Mouse (Mus musculus) cerebellum, adult (tissue): Measurements from ENCODE around the gene Zkscan4.
"Not testable (repeated sequence)": the region's sequence is repeated elsewhere in the genome, so short reads cannot be mapped to it uniquely, and the experiment has no call there.

Source experiments
- ATAC-seq: cut with Nextera tagmentation; 2 replicates; pipeline ENCODE4 v1.9.2; 2017; ENCODE audit warnings: mild to moderate bottlenecking, moderate library complexity, mixed read lengths; ENCODE audit not compliant: insufficient number of reproducible peaks, low FRiP score, low TSS enrichment

Gene Zkscan4

GRCm38 (mm10) chr13:21478759-21479670, at the start of gene Zkscan4, which contains the start of gene Gm10065:
Gene Zkscan4, plus strand, starts transcription at chr13:21478907.
Gene Gm10065, minus strand, starts transcription at chr13:21479441.
- peak; percentile 94 for ATAC-seq

GRCm38 (mm10) chr13:21435476-21435875, 43.2 kb upstream of the Zkscan4 start:
- no peak for ATAC-seq

- peak; percentile 97 for ATAC-seq
These were observed 38.1 kb upstream of the Zkscan4 start, which contains the start of gene Pgbd1 for GRCm38 (mm10) chr13:21440503-21441206. Gene Pgbd1, minus strand, starts transcription at chr13:21441058.

GRCm38 (mm10) chr13:21441207-21441572, 37.5 kb upstream of the Zkscan4 start:
- peak; percentile 18; the same call in 1 of the 2 replicates for ATAC-seq

GRCm38 (mm10) chr13:21446796-21447195, 31.9 kb upstream of the Zkscan4 start:
- ATAC-seq: no peak

- no peak for ATAC-seq
These were observed 30.7 kb upstream of the Zkscan4 start for GRCm38 (mm10) chr13:21447856-21448614.

- ATAC-seq: no peak
These were observed 25.7 kb upstream of the Zkscan4 start for GRCm38 (mm10) chr13:21453042-21453441.

- peak; percentile 97 for ATAC-seq
These were observed 25.3 kb upstream of the Zkscan4 start, which contains the start of gene Zscan26 for GRCm38 (mm10) chr13:21453449-21453848. Gene Zscan26, minus strand, starts transcription at chr13:21453730.

GRCm38 (mm10) chr13:21454133-21454532, 24.6 kb upstream of the Zkscan4 start:
- ATAC-seq: no peak

GRCm38 (mm10) chr13:21456347-21456746, 22.4 kb upstream of the Zkscan4 start:
- no peak for ATAC-seq

GRCm38 (mm10) chr13:21462516-21462915, 16.2 kb upstream of the Zkscan4 start:
- ATAC-seq: not testable (repeated sequence)

GRCm38 (mm10) chr13:21467336-21467735, 11.4 kb upstream of the Zkscan4 start:
- ATAC-seq: no peak

- ATAC-seq: peak; percentile 100
These were observed 10.4 kb upstream of the Zkscan4 start, which contains the start of gene Nkapl for GRCm38 (mm10) chr13:21468061-21469019. Gene Nkapl, minus strand, starts transcription at chr13:21468509.

- no peak for ATAC-seq
These were observed 9.6 kb upstream of the Zkscan4 start for GRCm38 (mm10) chr13:21469097-21469496.

- no peak for ATAC-seq
These were observed 6.3 kb upstream of the Zkscan4 start for GRCm38 (mm10) chr13:21472427-21472826.

GRCm38 (mm10) chr13:21486881-21487280, 8.2 kb downstream of the Zkscan4 start:
- no peak for ATAC-seq

GRCm38 (mm10) chr13:21492847-21493246, 14.1 kb downstream of the Zkscan4 start:
- ATAC-seq: no peak

- no peak for ATAC-seq
These were observed 16.4 kb downstream of the Zkscan4 start, which contains the start of gene AK157302 for GRCm38 (mm10) chr13:21495080-21495479. Gene AK157302, plus strand, starts transcription at chr13:21495223.

- not testable (repeated sequence) for ATAC-seq
These were observed 22.5 kb downstream of the Zkscan4 start, which contains the start of gene Gm11273 for GRCm38 (mm10) chr13:21501182-21501581. Gene Gm11273, minus strand, starts transcription at chr13:21501418.
